Mouse (Mus musculus): ENCODE measurements around the gene Lamp3. TPM values are rescaled to one million over a fixed set of nuclear protein-coding genes. Genes with fewer than 3 reads are reported as not detected.
"Not testable (repeated sequence)": the region's sequence is repeated elsewhere in the genome, so short reads cannot be mapped to it uniquely, and the experiment has no call there.

Gene Lamp3
- 0.08 TPM in 2 replicates for polyA plus RNA-seq (2015; fragmentation: Nextera tagmentation; extraction: Ambion mirVana)

GRCm38 (mm10) chr16:19706216-19706615, at the start of gene Lamp3:
TSS of gene Lamp3 (minus strand) at chr16:19706375.
- no peak for ATAC-seq (replicated peaks; ENCODE audit: low FRiP score, low read depth)
- Histone ChIP-seq H3K27me3 (ENCODE audit: insufficient read depth, low read length) (no peaks in the 10 kb centered on the region), H3K36me3 (ENCODE audit: insufficient read depth, low read length) (no peaks in the 10 kb centered on the region), H3K27ac (no peak within 1 kb of the TSS), H3K9me3 (replicated peaks; ENCODE audit: low read length) (no peaks in the 10 kb centered on the region), H3K4me3 (replicated peaks; ENCODE audit: low read depth, low read length) (no peak within 1 kb of the TSS), H3K4me2 (ENCODE audit: low read length) (no peak within 1 kb of the TSS), H3K9ac (ENCODE audit: low read depth, low read length) (no peak within 1 kb of the TSS), H3K4me1 (replicated peaks; ENCODE audit: insufficient read depth, low read length) (no peaks in the 10 kb centered on the region)
- no peak for DNase-seq (ENCODE audit: low spot score)
- no peak for TF ChIP-seq CTCF (IDR thresholded peaks at IDR 0.05; ENCODE audit: low read depth)

GRCm38 (mm10) chr16:19732896-19733295, 26.7 kb upstream of the Lamp3 start:
- H3K4me1 ChIP-seq (replicated peaks; ENCODE audit: insufficient read depth, low read length): no peaks in the 10 kb centered on the region
- H3K4me2 ChIP-seq (ENCODE audit: low read length): no peak overlapping the region
- H3K36me3 ChIP-seq (ENCODE audit: insufficient read depth, low read length): no peaks in the 10 kb centered on the region
- no peaks in the 10 kb centered on the region for H3K9me3 ChIP-seq (replicated peaks; ENCODE audit: low read length)
- H3K27me3 ChIP-seq (ENCODE audit: insufficient read depth, low read length): no peaks in the 10 kb centered on the region
- no peak overlapping the region for H3K27ac ChIP-seq
- no peak for TF ChIP-seq CTCF (IDR thresholded peaks at IDR 0.05; ENCODE audit: low read depth)
- 93% methylated on average over 1 of the region's 1 CpGs for WGBS
- ATAC-seq (replicated peaks; ENCODE audit: low FRiP score, low read depth): no peak
- H3K4me3 ChIP-seq (replicated peaks; ENCODE audit: low read depth, low read length): no peak overlapping the region
- no peak for DNase-seq (ENCODE audit: low spot score)
- no peak overlapping the region for H3K9ac ChIP-seq (ENCODE audit: low read depth, low read length)

GRCm38 (mm10) chr16:19724139-19724538, 18.0 kb upstream of the Lamp3 start:
- not testable (repeated sequence) for H3K27ac ChIP-seq; H3K27me3 ChIP-seq (ENCODE audit: insufficient read depth, low read length); H3K4me1 ChIP-seq (replicated peaks; ENCODE audit: insufficient read depth, low read length); H3K4me3 ChIP-seq (replicated peaks; ENCODE audit: low read depth, low read length); H3K36me3 ChIP-seq (ENCODE audit: insufficient read depth, low read length); ATAC-seq (replicated peaks; ENCODE audit: low FRiP score, low read depth); H3K4me2 ChIP-seq (ENCODE audit: low read length); H3K9me3 ChIP-seq (replicated peaks; ENCODE audit: low read length); H3K9ac ChIP-seq (ENCODE audit: low read depth, low read length)
- peak; percentile 74 for TF ChIP-seq CTCF (IDR thresholded peaks at IDR 0.05; ENCODE audit: low read depth)
- WGBS: 26% methylated on average over 2 of the region's 2 CpGs
- DNase-seq (ENCODE audit: low spot score): peak; percentile 74

GRCm38 (mm10) chr16:19720959-19721358, 14.8 kb upstream of the Lamp3 start:
- H3K4me3 ChIP-seq (replicated peaks; ENCODE audit: low read depth, low read length): no peak overlapping the region
- 0 out of 2 replicates have a peak, but pooled peaks have one; percentile 18 for TF ChIP-seq CTCF (IDR thresholded peaks at IDR 0.05; ENCODE audit: low read depth)
- H3K4me1 ChIP-seq (replicated peaks; ENCODE audit: insufficient read depth, low read length): no peaks in the 10 kb centered on the region
- no peaks in the 10 kb centered on the region for H3K27me3 ChIP-seq (ENCODE audit: insufficient read depth, low read length)
- no peak for DNase-seq (ENCODE audit: low spot score)
- no peaks in the 10 kb centered on the region for H3K9me3 ChIP-seq (replicated peaks; ENCODE audit: low read length)
- ATAC-seq (replicated peaks; ENCODE audit: low FRiP score, low read depth): no peak
- H3K36me3 ChIP-seq (ENCODE audit: insufficient read depth, low read length): no peaks in the 10 kb centered on the region
- no peak overlapping the region for H3K27ac ChIP-seq
- no peak overlapping the region for H3K9ac ChIP-seq (ENCODE audit: low read depth, low read length)
- H3K4me2 ChIP-seq (ENCODE audit: low read length): no peak overlapping the region
- 46% methylated on average over 2 of the region's 2 CpGs for WGBS

- H3K4me1 ChIP-seq (replicated peaks; ENCODE audit: insufficient read depth, low read length): no peaks in the 10 kb centered on the region
- H3K36me3 ChIP-seq (ENCODE audit: insufficient read depth, low read length): no peaks in the 10 kb centered on the region
- no peaks in the 10 kb centered on the region for H3K27me3 ChIP-seq (ENCODE audit: insufficient read depth, low read length)
- no peak overlapping the region for H3K27ac ChIP-seq
- H3K9me3 ChIP-seq (replicated peaks; ENCODE audit: low read length): no peaks in the 10 kb centered on the region
- TF ChIP-seq CTCF (IDR thresholded peaks at IDR 0.05; ENCODE audit: low read depth): no peak
- ATAC-seq (replicated peaks; ENCODE audit: low FRiP score, low read depth): no peak
- H3K4me3 ChIP-seq (replicated peaks; ENCODE audit: low read depth, low read length): no peak overlapping the region
- no peak overlapping the region for H3K9ac ChIP-seq (ENCODE audit: low read depth, low read length)
- no peak overlapping the region for H3K4me2 ChIP-seq (ENCODE audit: low read length)
- no peak for DNase-seq (ENCODE audit: low spot score)
- 71% methylated on average over 1 of the region's 1 CpGs for WGBS
Measured at GRCm38 (mm10) chr16:19707381-19707780, 1.2 kb upstream of the Lamp3 start.

- H3K36me3 ChIP-seq (ENCODE audit: insufficient read depth, low read length): no peaks in the 10 kb centered on the region
- no peak for TF ChIP-seq CTCF (IDR thresholded peaks at IDR 0.05; ENCODE audit: low read depth)
- DNase-seq (ENCODE audit: low spot score): no peak
- H3K27ac ChIP-seq: no peak overlapping the region
- no peaks in the 10 kb centered on the region for H3K9me3 ChIP-seq (replicated peaks; ENCODE audit: low read length)
- no peaks in the 10 kb centered on the region for H3K27me3 ChIP-seq (ENCODE audit: insufficient read depth, low read length)
- H3K9ac ChIP-seq (ENCODE audit: low read depth, low read length): no peak overlapping the region
- no peaks in the 10 kb centered on the region for H3K4me1 ChIP-seq (replicated peaks; ENCODE audit: insufficient read depth, low read length)
- no peak overlapping the region for H3K4me2 ChIP-seq (ENCODE audit: low read length)
- no peak for ATAC-seq (replicated peaks; ENCODE audit: low FRiP score, low read depth)
- no peak overlapping the region for H3K4me3 ChIP-seq (replicated peaks; ENCODE audit: low read depth, low read length)
Measured at GRCm38 (mm10) chr16:19699207-19699606, 7.0 kb downstream of the Lamp3 start.

GRCm38 (mm10) chr16:19670768-19671357, 35.3 kb downstream of the Lamp3 start:
- Histone ChIP-seq H3K4me3 (replicated peaks; ENCODE audit: low read depth, low read length) (no peak overlapping the region), H3K4me1 (replicated peaks; ENCODE audit: insufficient read depth, low read length) (no peaks in the 10 kb centered on the region), H3K9ac (ENCODE audit: low read depth, low read length) (no peak overlapping the region), H3K36me3 (ENCODE audit: insufficient read depth, low read length) (no peaks in the 10 kb centered on the region), H3K4me2 (ENCODE audit: low read length) (no peak overlapping the region), H3K27me3 (ENCODE audit: insufficient read depth, low read length) (no peaks in the 10 kb centered on the region), H3K27ac (no peak overlapping the region), H3K9me3 (replicated peaks; ENCODE audit: low read length) (no peaks in the 10 kb centered on the region)
- no peak for ATAC-seq (replicated peaks; ENCODE audit: low FRiP score, low read depth)
- no peak for DNase-seq (ENCODE audit: low spot score)
- TF ChIP-seq CTCF (IDR thresholded peaks at IDR 0.05; ENCODE audit: low read depth): no peak
- 78% methylated on average over 2 of the region's 2 CpGs for WGBS
